10 mouse cellular contexts compared by ENCODE assay signal in the genomic region with DNA sequence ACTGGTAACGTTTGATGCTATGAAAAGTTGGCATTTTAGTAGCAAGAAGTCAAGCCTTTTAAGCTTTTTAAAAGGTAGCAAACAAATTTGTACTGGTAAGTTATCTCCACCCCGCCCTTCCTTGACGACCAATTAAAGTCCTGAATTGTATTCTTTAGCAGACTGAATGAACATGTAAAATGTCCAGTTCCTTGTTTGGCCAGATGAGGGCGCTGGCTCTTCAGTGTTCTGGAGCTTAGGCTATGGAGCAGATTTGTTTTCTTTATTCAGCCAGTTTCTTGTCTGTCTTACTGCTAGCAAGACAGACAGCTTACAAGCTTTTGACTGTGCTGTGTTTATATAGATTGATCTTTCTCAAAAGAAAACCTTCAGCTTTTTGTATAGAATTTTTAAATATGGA. TPM values are rescaled to one million over a fixed set of nuclear protein-coding genes. Genes with fewer than 3 reads are reported as not detected.
A peak's percentile ranks its signal among the peaks of the same experiment; 100 is the strongest.
DNase-seq lines count a peak whose midpoint lies in the region; ATAC-seq and TF ChIP-seq lines count a peak whose summit lies in the region.
"Had no signal": no experiment of that assay in that cellular context is flagged by ENCODE, and none has a peak within 500 bp of the region (broad histone marks: within the 10 kb centered on the region; RNA-seq: fewer than 3 reads in every experiment).

No protein-coding gene starts in this region.

- H3K4me3 ChIP-seq in midbrain, embryonic 10.5 days: no peak overlapping the region
- no peak overlapping the region for H3K4me3 ChIP-seq in midbrain, embryonic 13.5 days (replicated peaks)
- H3K4me3 ChIP-seq in midbrain, postnatal 0 days (ENCODE audit: low read depth, low read length): no peak overlapping the region
- no peak overlapping the region for H3K4me3 ChIP-seq in intestine, embryonic 16.5 days (ENCODE audit: low read length)
- H3K4me3 ChIP-seq: embryonic facial prominence, embryonic 15.5 days; megakaryocyte, embryonic 14.5 days had no signal

- H3K4me1 ChIP-seq in midbrain, embryonic 10.5 days: no peaks in the 10 kb centered on the region
- H3K4me1 ChIP-seq in midbrain, embryonic 13.5 days (replicated peaks): peaks cover 13% of the 10 kb centered on the region
- no peaks in the 10 kb centered on the region for H3K4me1 ChIP-seq in midbrain, postnatal 0 days (ENCODE audit: insufficient read depth, low read length)
- peaks cover 5% of the 10 kb centered on the region for H3K4me1 ChIP-seq in intestine, embryonic 16.5 days (ENCODE audit: control insufficient read depth, insufficient read depth, low read length)
- H3K4me1 ChIP-seq: megakaryocyte, embryonic 14.5 days had no signal

- H3K9ac ChIP-seq in midbrain, embryonic 13.5 days (replicated peaks): no peak overlapping the region
- H3K9ac ChIP-seq in midbrain, postnatal 0 days (replicated peaks; ENCODE audit: low read length, poor library complexity, severe bottlenecking): no peak overlapping the region
- H3K9ac ChIP-seq in intestine, embryonic 16.5 days (ENCODE audit: low read depth, low read length): no peak overlapping the region
- H3K9ac ChIP-seq: embryonic facial prominence, embryonic 15.5 days had no signal

- peak; percentile 39 for DNase-seq in midbrain, embryonic 10.5 days (ENCODE audit: low spot score)
- peak; percentile 64 for DNase-seq in WW6 (ENCODE audit: low read depth, low spot score)
- DNase-seq in cerebellum, postnatal 36 days: peak; percentile 83 to 92
- DNase-seq in layer of hippocampus, postnatal 10 days (ENCODE audit: low spot score in 2 of 2): peak; percentile 76 to 77
- DNase-seq in midbrain, postnatal 0 days (ENCODE audit: low spot score): peak; percentile 73

- no peak overlapping the region for H3K4me2 ChIP-seq in midbrain, embryonic 13.5 days (replicated peaks)
- H3K4me2 ChIP-seq in midbrain, postnatal 0 days (ENCODE audit: low read depth, low read length, poor library complexity, severe bottlenecking): no peak overlapping the region
- H3K4me2 ChIP-seq in intestine, embryonic 16.5 days (ENCODE audit: low read depth, low read length): no peak overlapping the region
- H3K4me2 ChIP-seq: embryonic facial prominence, embryonic 15.5 days had no signal

- no peak overlapping the region for H3K27ac ChIP-seq in midbrain, embryonic 10.5 days (replicated peaks)
- H3K27ac ChIP-seq in midbrain, embryonic 13.5 days: no peak overlapping the region
- no peak overlapping the region for H3K27ac ChIP-seq in midbrain, postnatal 0 days (ENCODE audit: low read depth, low read length)
- no peak overlapping the region for H3K27ac ChIP-seq in intestine, embryonic 16.5 days (ENCODE audit: low read length)
- H3K27ac ChIP-seq: embryonic facial prominence, embryonic 15.5 days had no signal

- peaks cover 3% of the 10 kb centered on the region; the same call in 1 of the 2 replicates for H3K36me3 ChIP-seq in midbrain, embryonic 10.5 days
- 0 out of 2 replicates have a peak, but pooled peaks cover 2% of the 10 kb centered on the region for H3K36me3 ChIP-seq in midbrain, embryonic 13.5 days
- no peaks in the 10 kb centered on the region for H3K36me3 ChIP-seq in midbrain, postnatal 0 days (ENCODE audit: insufficient read depth, low read length)
- no peaks in the 10 kb centered on the region for H3K36me3 ChIP-seq in intestine, embryonic 16.5 days (ENCODE audit: control insufficient read depth, insufficient read depth, low read length)
- H3K36me3 ChIP-seq: embryonic facial prominence, embryonic 15.5 days had no signal

- no peaks in the 10 kb centered on the region for H3K27me3 ChIP-seq in midbrain, embryonic 10.5 days (ENCODE audit: low read depth, poor library complexity, severe bottlenecking)
- no peaks in the 10 kb centered on the region for H3K27me3 ChIP-seq in midbrain, embryonic 13.5 days
- no peaks in the 10 kb centered on the region for H3K27me3 ChIP-seq in midbrain, postnatal 0 days (ENCODE audit: insufficient read depth, low read length)
- H3K27me3 ChIP-seq in intestine, embryonic 16.5 days (replicated peaks; ENCODE audit: control insufficient read depth, insufficient read depth, low read length): no peaks in the 10 kb centered on the region
- H3K27me3 ChIP-seq: embryonic facial prominence, embryonic 15.5 days; megakaryocyte, embryonic 14.5 days had no signal

- peak; percentile 80 for TF ChIP-seq CTCF in midbrain, postnatal 0 days (IDR thresholded peaks at IDR 0.05)

- WGBS in midbrain, embryonic 10.5 days: 60% methylated on average over 4 of the region's 4 CpGs
- WGBS in midbrain, embryonic 13.5 days: 58% methylated on average over 4 of the region's 4 CpGs
- WGBS in midbrain, postnatal 0 days: 58% methylated on average over 4 of the region's 4 CpGs
- WGBS in intestine, embryonic 16.5 days: 49% methylated on average over 4 of the region's 4 CpGs

- H3K9me3 ChIP-seq in midbrain, embryonic 10.5 days (replicated peaks): no peaks in the 10 kb centered on the region
- no peaks in the 10 kb centered on the region for H3K9me3 ChIP-seq in midbrain, embryonic 13.5 days
- no peaks in the 10 kb centered on the region for H3K9me3 ChIP-seq in midbrain, postnatal 0 days (ENCODE audit: low read length)
- H3K9me3 ChIP-seq in intestine, embryonic 16.5 days (ENCODE audit: control insufficient read depth, low read length): no peaks in the 10 kb centered on the region
- H3K9me3 ChIP-seq: embryonic facial prominence, embryonic 15.5 days; megakaryocyte, embryonic 14.5 days had no signal

- no peak for ATAC-seq in midbrain, embryonic 13.5 days
- ATAC-seq in granulocyte monocyte progenitor cell, adult 5-6 weeks (replicated peaks; ENCODE audit: poor library complexity, severe bottlenecking): peak; percentile 63
- ATAC-seq in midbrain, postnatal 0 days (ENCODE audit: low FRiP score): no peak
- no peak for ATAC-seq in intestine, embryonic 16.5 days

RNA-seq across cellular contexts. Expression of a gene that starts 48.5 kb away (rescaled TPM):
- polyA plus RNA-seq in midbrain, embryonic 10.5 days (2016; fragmentation: Nextera tagmentation; extraction: Ambion mirVana): 45.9 and 50.7 TPM in 2 replicates
- polyA plus RNA-seq in midbrain, embryonic 13.5 days (2015; fragmentation: Nextera tagmentation; extraction: Ambion mirVana): 39.9 and 41.8 TPM in 2 replicates
- 7.2 and 15.4 TPM in 2 replicates for total RNA-seq in granulocyte monocyte progenitor cell, adult 5-6 weeks (2014; fragmentation: Nextera tagmentation)
- 5.2 and 5.5 TPM in 2 replicates for total RNA-seq in granulocyte monocyte progenitor cell, adult 5-6 weeks (2017)
- 10 to 100 TPM; 55.2 to 64.0 TPM for total RNA-seq in layer of hippocampus, postnatal 10 days (2021)
- 28.8 and 39.4 TPM in 2 replicates for total RNA-seq in midbrain, postnatal 0 days (2014; rRNA removed)
- 21.8 and 24.2 TPM in 2 replicates for polyA plus RNA-seq in midbrain, postnatal 0 days (2015; fragmentation: Nextera tagmentation; extraction: Ambion mirVana)
- 27.9 and 30.1 TPM in 2 replicates for polyA plus RNA-seq in intestine, embryonic 16.5 days (2015; fragmentation: Nextera tagmentation; extraction: Ambion mirVana)
